Mouse (Mus musculus) forebrain, embryonic 12.5 days (tissue): ENCODE measurements at regions not wholly inside any gene's neighbourhood (a gene's known extent, or its start where the extent isn't known, plus 50 kb on each side); places are given as distances from the start of the nearest gene placed in this dataset.
A peak's percentile ranks its signal among the peaks of the same experiment; 100 is the strongest.
"Not testable (repeated sequence)": the region's sequence is repeated elsewhere in the genome, so short reads cannot be mapped to it uniquely, and the experiment has no call there.

Source experiments
- ATAC-seq: fragments of 200-750 bp; cut with Nextera tagmentation; 2 replicates; pipeline ENCODE4 v1.8.0; 2017; ENCODE audit warnings: moderate TSS enrichment; ENCODE audit not compliant: low FRiP score
- H3K27ac ChIP-seq: fragments of 300-500 bp; sonication (generic); 2 replicates; pipeline ENCODE4 v1.5.1; 2016; ENCODE audit warnings: mild to moderate bottlenecking
- H3K27me3 ChIP-seq: fragments of 300-500 bp; sonication (generic); 2 replicates; pipeline ENCODE4 v1.6.1; 2016; ENCODE audit warnings: mild to moderate bottlenecking
- H3K36me3 ChIP-seq: fragments of 300-500 bp; sonication (generic); replicated peaks from 2 replicates; pipeline ENCODE4 v1.6.1; 2016; ENCODE audit warnings: mild to moderate bottlenecking
- H3K4me1 ChIP-seq: fragments of 300-500 bp; sonication (generic); 2 replicates; pipeline ENCODE4 v1.6.1; 2016
- H3K4me2 ChIP-seq: fragments of 300-500 bp; sonication (generic); 2 replicates; pipeline ENCODE4 v1.6.1; 2016; ENCODE audit warnings: mild to moderate bottlenecking, moderate library complexity
- H3K4me3 ChIP-seq: fragments of 300-500 bp; sonication (generic); replicated peaks from 2 replicates; pipeline ENCODE4 v1.5.1; 2016; ENCODE audit warnings: mild to moderate bottlenecking
- H3K9ac ChIP-seq: fragments of 300-500 bp; sonication (generic); 2 replicates; pipeline ENCODE4 v1.6.1; 2016; ENCODE audit warnings: mild to moderate bottlenecking
- H3K9me3 ChIP-seq: fragments of 300-500 bp; sonication (generic); 2 replicates; pipeline ENCODE4 v1.6.1; 2016
- WGBS: fragments of 180-500 bp; shearing (Covaris S2); methylation state at CpG from one replicate; pipeline ENCODE4 v1.1.7; 2016; 5-methylcytosine and 5-hydroxymethylcytosine counted together

GRCm38 (mm10) chr10:30470831-30471230 lies 129.7 kb downstream of the Trmt11 start:
- no peaks in the 10 kb centered on the region for H3K36me3 ChIP-seq
- no peak overlapping the region for H3K9ac ChIP-seq
- WGBS = 87% methylated on average over 3 of the region's 3 CpGs
- no peak for ATAC-seq
- no peaks in the 10 kb centered on the region for H3K9me3 ChIP-seq
- H3K4me3 ChIP-seq = no peak overlapping the region
- H3K4me1 ChIP-seq = no peaks in the 10 kb centered on the region
- no peak overlapping the region for H3K27ac ChIP-seq
- no peaks in the 10 kb centered on the region for H3K27me3 ChIP-seq
- H3K4me2 ChIP-seq = no peak overlapping the region

- Histone ChIP-seq H3K9me3 (no peaks in the 10 kb centered on the region), H3K27me3 (no peaks in the 10 kb centered on the region), H3K4me1 (no peaks in the 10 kb centered on the region), H3K36me3 (no peaks in the 10 kb centered on the region), H3K4me2 (no peak overlapping the region), H3K9ac (no peak overlapping the region), H3K4me3 (no peak overlapping the region), H3K27ac (no peak overlapping the region)
- ATAC-seq = no peak
- WGBS = 86% methylated on average over 4 of the region's 4 CpGs
These were observed 149.9 kb downstream of the Trmt11 start for GRCm38 (mm10) chr10:30450616-30451015.

DNA sequence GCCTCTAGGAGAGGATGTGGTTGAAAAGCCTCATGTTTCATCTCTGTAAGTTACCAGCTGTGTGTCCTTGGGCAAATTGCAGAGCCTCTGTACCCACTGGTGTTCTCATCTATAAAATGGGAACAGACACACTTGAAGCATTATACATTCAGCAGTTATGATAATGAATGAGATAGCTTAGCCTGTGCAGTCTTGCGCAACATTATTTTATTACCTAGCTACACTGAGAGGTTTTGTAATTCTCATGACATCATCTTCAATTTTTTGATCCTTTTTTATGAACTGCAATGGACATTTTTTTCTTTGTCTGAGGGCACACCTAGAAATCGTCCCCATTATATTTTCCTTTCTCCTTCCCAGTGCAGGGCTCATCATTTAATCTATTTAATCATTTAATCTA lies 153.5 kb downstream of the Trmt11 start:
- no peak for ATAC-seq
- Histone ChIP-seq H3K4me3 (no peak overlapping the region), H3K9ac (no peak overlapping the region), H3K4me2 (no peak overlapping the region), H3K27me3 (no peaks in the 10 kb centered on the region), H3K27ac (no peak overlapping the region), H3K36me3 (no peaks in the 10 kb centered on the region), H3K9me3 (no peaks in the 10 kb centered on the region), H3K4me1 (no peaks in the 10 kb centered on the region)
- 87% methylated on average over 2 of the region's 2 CpGs for WGBS

DNA sequence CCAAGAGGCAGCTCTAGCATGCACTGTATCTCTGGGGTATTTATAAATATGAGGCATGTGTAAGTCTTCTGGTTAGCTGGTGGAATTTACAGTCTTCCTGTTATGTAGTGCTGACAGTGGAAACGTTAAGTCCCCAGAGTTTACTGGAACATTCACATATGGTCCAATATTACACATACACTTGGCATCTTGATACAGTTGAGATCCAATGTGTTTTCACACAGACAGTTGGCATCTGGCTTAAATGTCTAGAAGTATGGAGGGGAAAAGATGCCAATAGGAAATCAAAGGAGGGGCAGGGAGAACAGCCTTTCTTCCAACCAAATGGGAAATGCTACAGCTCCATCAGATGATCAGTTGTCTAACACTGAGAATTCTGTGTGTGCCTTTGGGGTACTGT lies 154.0 kb downstream of the Trmt11 start:
- no peaks in the 10 kb centered on the region for H3K36me3 ChIP-seq
- H3K27ac ChIP-seq = no peak overlapping the region
- H3K9ac ChIP-seq = no peak overlapping the region
- WGBS = 82% methylated on average over 1 of the region's 1 CpGs
- no peak overlapping the region for H3K4me2 ChIP-seq
- H3K27me3 ChIP-seq = no peaks in the 10 kb centered on the region
- no peak overlapping the region for H3K4me3 ChIP-seq
- ATAC-seq = no peak
- no peaks in the 10 kb centered on the region for H3K9me3 ChIP-seq
- no peaks in the 10 kb centered on the region for H3K4me1 ChIP-seq

DNA sequence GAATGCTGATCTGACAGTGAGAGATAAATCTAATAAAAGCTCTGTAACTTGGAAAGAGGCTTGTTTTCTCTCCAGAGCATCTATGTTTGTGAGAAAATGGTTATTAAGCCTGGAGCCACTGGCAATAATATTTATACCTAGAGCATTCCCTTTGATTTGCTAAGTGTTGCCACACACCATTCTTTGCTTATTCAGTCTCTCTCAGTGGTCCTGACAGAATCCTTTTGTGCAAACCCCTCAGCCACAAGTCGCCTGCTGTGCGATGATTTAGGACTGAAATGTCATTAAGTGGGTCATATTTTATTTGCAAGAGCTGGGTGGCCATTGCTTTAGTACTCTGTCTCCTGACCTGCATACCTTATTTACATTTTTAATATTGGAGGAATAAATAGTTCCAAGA lies 160.7 kb downstream of the Trmt11 start:
- Histone ChIP-seq H3K9me3 (no peaks in the 10 kb centered on the region), H3K4me1 (no peaks in the 10 kb centered on the region), H3K36me3 (no peaks in the 10 kb centered on the region), H3K4me2 (no peak overlapping the region), H3K27me3 (no peaks in the 10 kb centered on the region), H3K9ac (no peak overlapping the region), H3K4me3 (no peak overlapping the region), H3K27ac (no peak overlapping the region)
- ATAC-seq = no peak
- WGBS = 34% methylated on average over 2 of the region's 2 CpGs

GRCm38 (mm10) chr10:30426420-30426923 lies 174.1 kb downstream of the Trmt11 start:
- 82% methylated on average over 4 of the region's 4 CpGs for WGBS
- Histone ChIP-seq H3K9ac (no peak overlapping the region), H3K36me3 (no peaks in the 10 kb centered on the region)

DNA sequence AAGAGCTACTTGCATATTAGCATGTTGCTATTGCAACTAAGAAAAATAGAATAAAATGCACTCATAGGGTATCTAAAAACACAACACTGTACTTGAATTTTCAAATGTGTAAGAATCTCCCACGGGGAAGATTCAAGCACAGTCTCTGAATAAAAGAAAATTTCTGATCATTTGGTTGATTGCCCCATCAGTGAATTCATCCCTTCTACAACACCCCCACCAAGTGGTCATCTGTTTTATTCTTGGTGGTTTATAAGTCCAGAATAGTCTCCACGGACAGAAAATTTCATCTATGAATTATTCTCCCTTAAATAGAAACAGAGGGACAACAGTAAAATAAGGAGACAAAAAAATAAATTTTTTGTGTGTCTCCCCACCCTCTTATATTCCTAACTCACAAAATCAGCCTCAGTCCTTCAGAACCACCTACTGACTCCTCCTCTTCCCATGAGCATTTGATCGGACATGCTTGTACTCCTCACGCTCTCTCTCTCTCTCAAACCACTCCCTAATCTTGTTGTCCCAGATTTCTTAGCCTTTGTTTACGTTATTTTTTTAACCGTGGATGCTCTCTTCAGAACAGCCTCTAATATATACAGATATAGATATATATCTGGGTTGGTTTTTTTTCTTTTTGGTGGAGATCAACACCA lies 181.0 kb downstream of the Trmt11 start:
- no peaks in the 10 kb centered on the region for H3K4me1 ChIP-seq
- 46% methylated on average over 6 of the region's 6 CpGs for WGBS
- peak; percentile 51; the same call in 1 of the 2 replicates for ATAC-seq

More at GRCm38 (mm10) chr10:30426420-30426923, 174.1 kb downstream of the Trmt11 start:
- no peak overlapping the region for H3K4me2 ChIP-seq
- ATAC-seq = no peak
- no peaks in the 10 kb centered on the region for H3K27me3 ChIP-seq
- no peaks in the 10 kb centered on the region for H3K9me3 ChIP-seq
- no peak overlapping the region for H3K27ac ChIP-seq
- no peak overlapping the region for H3K4me3 ChIP-seq
- H3K4me1 ChIP-seq = no peaks in the 10 kb centered on the region

DNA sequence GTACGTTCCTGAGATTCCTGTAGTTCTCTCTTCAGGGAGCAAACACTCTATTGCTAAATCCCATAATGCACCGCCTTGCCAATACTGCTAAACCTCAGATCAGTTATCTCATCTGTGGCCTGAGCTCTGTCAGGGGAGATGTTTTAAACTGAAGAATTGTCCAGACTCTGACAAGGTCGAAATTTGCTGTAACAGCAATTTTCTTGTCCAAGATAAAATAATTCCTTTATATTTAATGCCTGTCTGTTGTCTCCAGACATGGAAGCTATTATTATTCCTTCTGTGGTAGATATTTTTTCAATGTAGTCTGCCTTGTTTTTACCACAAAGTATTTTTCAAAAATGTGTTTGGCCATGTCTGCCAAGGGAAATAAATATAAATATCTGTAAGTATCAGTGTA lies 184.2 kb downstream of the Trmt11 start:
- Histone ChIP-seq H3K4me2 (no peak overlapping the region), H3K27me3 (peaks cover 4% of the 10 kb centered on the region; the same call in 1 of the 2 replicates), H3K27ac (no peak overlapping the region), H3K36me3 (no peaks in the 10 kb centered on the region), H3K4me3 (no peak overlapping the region), H3K9ac (no peak overlapping the region), H3K4me1 (no peaks in the 10 kb centered on the region), H3K9me3 (no peaks in the 10 kb centered on the region)
- no peak for ATAC-seq
- 71% methylated on average over 3 of the region's 3 CpGs for WGBS

More for the DNA sequence above, 181.0 kb downstream of the Trmt11 start:
- H3K27me3 ChIP-seq = no peaks in the 10 kb centered on the region
- H3K4me2 ChIP-seq = no peak overlapping the region
- no peak overlapping the region for H3K27ac ChIP-seq
- H3K4me3 ChIP-seq = no peak overlapping the region
- H3K9me3 ChIP-seq = no peaks in the 10 kb centered on the region
- no peaks in the 10 kb centered on the region for H3K36me3 ChIP-seq
- no peak overlapping the region for H3K9ac ChIP-seq

DNA sequence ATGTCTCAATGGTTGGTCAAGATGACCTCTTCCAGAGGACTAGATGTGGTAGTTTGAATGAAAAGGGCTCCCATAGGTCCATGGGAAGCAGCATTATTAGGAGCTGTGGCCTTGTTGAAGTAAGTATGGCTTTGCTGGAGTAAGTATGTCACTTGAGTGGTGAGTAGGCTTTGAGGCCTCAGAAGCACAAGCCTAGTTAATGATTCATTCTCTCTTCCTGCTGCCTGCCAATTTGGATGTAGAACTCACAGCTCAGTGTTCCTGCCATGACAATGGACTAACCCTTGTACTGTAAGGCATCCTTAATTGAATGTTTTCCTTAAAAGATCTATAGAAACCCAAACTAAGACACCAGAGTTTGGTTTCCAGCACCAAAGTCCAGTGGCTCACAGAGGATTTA lies 188.8 kb downstream of the Trmt11 start:
- Histone ChIP-seq H3K9me3 (no peaks in the 10 kb centered on the region), H3K36me3 (no peaks in the 10 kb centered on the region), H3K4me2 (no peak overlapping the region), H3K4me1 (no peaks in the 10 kb centered on the region), H3K27ac (no peak overlapping the region), H3K9ac (no peak overlapping the region), H3K4me3 (no peak overlapping the region), H3K27me3 (peaks cover 22% of the 10 kb centered on the region)
- no peak for ATAC-seq

DNA sequence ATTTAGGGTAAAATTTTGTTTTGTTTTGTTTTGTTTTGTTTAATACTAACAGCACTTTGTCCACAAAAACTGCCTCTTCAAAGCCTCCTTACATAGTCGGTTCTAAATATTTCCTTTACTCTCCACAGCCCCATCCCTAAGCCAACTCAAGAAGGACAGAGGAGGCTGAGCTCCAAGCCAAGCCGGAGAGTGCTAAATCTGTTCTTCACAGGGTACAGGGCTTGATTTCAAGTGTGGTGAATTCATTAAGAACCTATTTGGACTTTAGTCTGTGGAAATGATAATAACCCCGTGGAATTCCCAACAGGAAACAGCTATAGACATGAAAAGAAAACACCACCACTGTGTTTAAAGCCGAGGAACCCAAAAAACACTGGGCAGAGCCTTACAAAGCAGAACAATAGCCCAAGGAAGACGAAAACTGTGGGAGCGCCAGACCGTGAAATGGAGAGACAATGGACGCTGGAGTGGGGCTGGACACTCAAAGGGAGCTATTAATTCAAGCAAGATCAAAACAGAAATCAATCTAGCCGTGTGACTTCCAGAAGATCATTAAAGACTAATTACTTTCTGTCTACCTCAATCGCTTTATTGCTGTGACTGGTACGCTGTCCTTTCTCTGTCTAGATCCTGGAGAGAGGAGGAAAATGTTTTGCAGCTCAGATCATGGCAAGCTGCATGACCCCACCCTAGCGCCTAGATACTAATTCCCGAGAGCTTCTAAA lies 194.7 kb downstream of the Trmt11 start:
- peak; percentile 95 for ATAC-seq
- Histone ChIP-seq H3K36me3 (no peaks in the 10 kb centered on the region), H3K4me1 (peaks cover 10% of the 10 kb centered on the region), H3K27ac (0 out of 2 replicates have a peak overlapping the region, but pooled peaks have one; percentile 16), H3K9me3 (no peaks in the 10 kb centered on the region), H3K9ac (no peak overlapping the region), H3K27me3 (peaks cover 37% of the 10 kb centered on the region), H3K4me3 (no peak overlapping the region), H3K4me2 (peak overlapping the region; percentile 40)
- WGBS = 5% methylated on average over 13 of the region's 13 CpGs

GRCm38 (mm10) chr10:30370542-30370941 lies 170.2 kb upstream of the Cenpw start:
- H3K27me3 ChIP-seq = no peaks in the 10 kb centered on the region

DNA sequence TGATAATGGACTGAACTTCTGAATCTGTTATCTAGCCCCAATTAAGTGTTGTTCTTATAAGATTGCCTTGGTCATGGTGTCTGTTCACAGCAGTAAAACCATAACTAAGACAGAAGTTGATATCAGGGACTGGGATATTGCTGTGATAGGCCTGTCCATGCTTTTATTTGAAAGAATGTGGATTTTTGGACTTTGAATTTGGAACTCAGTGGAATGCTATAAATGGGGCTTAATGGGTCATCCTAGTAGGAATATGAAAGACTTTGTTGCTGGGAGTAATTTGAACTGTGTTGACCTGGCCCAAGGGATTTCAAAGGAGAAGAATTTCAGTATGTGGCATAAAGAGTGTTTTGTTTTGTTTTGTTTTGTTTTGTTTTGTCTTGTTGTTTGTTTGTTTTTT lies 160.5 kb upstream of the Cenpw start:
- H3K9me3 ChIP-seq, H3K9ac ChIP-seq, H3K4me2 ChIP-seq, H3K27me3 ChIP-seq, H3K36me3 ChIP-seq, H3K4me1 ChIP-seq, H3K27ac ChIP-seq, ATAC-seq, H3K4me3 ChIP-seq: not testable (repeated sequence)

More at GRCm38 (mm10) chr10:30370542-30370941, 170.2 kb upstream of the Cenpw start:
- no peak for ATAC-seq
- H3K9me3 ChIP-seq = no peaks in the 10 kb centered on the region
- no peak overlapping the region for H3K4me3 ChIP-seq
- H3K36me3 ChIP-seq = no peaks in the 10 kb centered on the region
- no peak overlapping the region for H3K4me2 ChIP-seq
- 9% methylated on average over 1 of the region's 1 CpGs for WGBS
- no peaks in the 10 kb centered on the region for H3K4me1 ChIP-seq
- no peak overlapping the region for H3K9ac ChIP-seq
- no peak overlapping the region for H3K27ac ChIP-seq

DNA sequence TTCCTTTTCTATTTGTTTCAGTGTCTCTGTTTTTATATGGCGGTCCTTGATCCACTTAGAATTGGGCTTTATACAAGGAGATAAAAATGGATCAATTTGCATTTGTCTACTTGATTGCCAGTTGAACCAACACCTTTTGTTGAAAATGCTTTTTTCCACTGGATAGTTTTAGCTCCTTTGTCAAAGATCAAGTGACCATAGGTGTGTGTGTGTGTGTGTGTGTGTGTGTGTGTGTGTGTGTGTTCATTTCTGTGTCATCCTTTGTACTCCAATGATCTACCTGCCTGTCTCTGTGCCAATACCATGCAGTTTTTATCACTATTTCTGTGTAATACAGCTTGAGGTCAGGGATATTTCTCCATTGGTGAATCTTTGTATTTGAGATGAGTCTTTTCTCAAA lies 158.7 kb upstream of the Cenpw start:
- no peak overlapping the region for H3K4me3 ChIP-seq
- H3K36me3 ChIP-seq = no peaks in the 10 kb centered on the region
- no peaks in the 10 kb centered on the region for H3K4me1 ChIP-seq
- no peak overlapping the region for H3K27ac ChIP-seq
- no peaks in the 10 kb centered on the region for H3K27me3 ChIP-seq
- 83% methylated on average over 1 of the region's 1 CpGs for WGBS
- H3K4me2 ChIP-seq = no peak overlapping the region
- ATAC-seq = no peak
- no peak overlapping the region for H3K9ac ChIP-seq
- no peaks in the 10 kb centered on the region for H3K9me3 ChIP-seq
